Mouse (Mus musculus) large intestine, adult 2 months (tissue): Measurements from ENCODE around the gene Tuba3a. TPM values are rescaled to one million over a fixed set of nuclear protein-coding genes. Genes with fewer than 3 reads are reported as not detected.

Experiments used
- DNase-seq: peaks from one replicate; pipeline ENCODE4 v3.0.0-alpha.2; 2012; ENCODE audit warnings: low read depth, low spot score
- WGBS: fragments of 180-500 bp; shearing (Covaris S2); methylation state at CpG from one replicate; pipeline ENCODE4 v1.1.7; 2018; 5-methylcytosine and 5-hydroxymethylcytosine counted together
- polyA plus RNA-seq: library from polyadenylated mRNA; depleted of rRNA; stranded (reverse); fragments of >200 nt; gene quantifications from 2 replicates; pipeline ENCODE4 v1.2.3, GENCODE M21; 2012; rRNA removed

Gene Tuba3a
- polyA plus RNA-seq, 1 experiment: 0.05 TPM

GRCm38 (mm10) chr6:125236341-125236740 is 49.5 kb downstream of the Tuba3a start:
- no peak for DNase-seq
- 76% methylated on average over 6 of the region's 6 CpGs for WGBS

GRCm38 (mm10) chr6:125234520-125234828 is 51.4 kb downstream of the Tuba3a start:
- no peak for DNase-seq

DNA sequence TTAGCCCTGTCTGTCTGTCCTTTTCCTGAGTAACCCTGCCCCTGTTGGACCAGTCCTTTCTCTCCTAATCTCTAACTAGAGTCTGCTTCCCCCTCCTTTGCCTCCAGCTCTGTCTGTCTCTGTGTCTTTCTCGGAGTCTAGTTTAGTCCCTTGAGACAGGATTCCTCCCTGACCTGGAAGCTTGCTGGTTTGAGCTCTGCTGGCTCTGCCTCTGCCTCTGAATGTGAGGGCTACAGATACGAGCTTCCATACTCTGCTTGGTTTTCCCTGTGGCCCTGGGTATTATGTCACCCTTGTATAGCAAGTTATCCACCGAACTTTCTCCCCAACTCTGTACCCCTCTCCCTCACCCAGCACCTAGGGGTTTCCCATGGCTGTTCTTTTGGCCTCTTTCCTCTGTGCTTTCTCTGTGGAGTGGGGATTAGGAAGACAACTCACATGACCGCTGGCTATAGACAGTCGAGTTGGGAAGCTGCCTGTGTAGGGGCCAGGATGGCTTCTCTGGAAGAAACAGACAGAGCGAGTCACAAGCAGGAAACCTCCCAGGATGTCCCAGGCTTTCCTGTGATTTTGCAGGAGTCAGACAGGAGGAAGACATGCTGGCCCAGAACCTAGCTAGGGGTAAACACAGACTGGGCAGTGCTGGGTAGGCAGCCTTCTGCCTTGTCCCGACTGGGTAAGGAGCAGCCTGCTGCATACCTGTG is 51.9 kb downstream of the Tuba3a start:
- DNase-seq: no peak
- WGBS: 53% methylated on average over 7 of the region's 7 CpGs

More at GRCm38 (mm10) chr6:125234520-125234828, 51.4 kb downstream of the Tuba3a start:
- WGBS: 43% methylated on average over 5 of the region's 5 CpGs

GRCm38 (mm10) chr6:125232516-125232915 is 53.3 kb downstream of the Tuba3a start:
- WGBS: 58% methylated on average over 6 of the region's 6 CpGs
- no peak for DNase-seq

DNA sequence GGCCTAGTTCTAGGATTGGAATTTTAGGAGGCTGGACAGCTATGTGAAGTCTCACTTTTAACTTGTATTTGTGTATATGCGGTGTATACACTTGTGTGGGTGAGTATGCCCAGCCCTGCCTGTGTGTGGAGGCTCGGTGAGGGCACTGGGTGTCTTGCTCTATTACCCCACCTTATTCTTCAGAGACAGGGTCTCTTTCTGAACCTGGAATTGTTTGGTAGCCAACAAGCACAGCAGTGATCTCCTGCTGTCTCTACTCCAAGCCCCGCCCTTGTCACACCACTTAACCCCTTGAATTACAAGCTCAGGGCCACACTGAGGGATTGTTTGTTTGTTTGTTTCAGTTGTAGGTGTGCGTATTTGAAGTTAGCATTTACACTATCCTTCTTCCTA is 53.8 kb downstream of the Tuba3a start:
- DNase-seq: no peak
- WGBS: 13% methylated on average over 4 of the region's 4 CpGs

DNA sequence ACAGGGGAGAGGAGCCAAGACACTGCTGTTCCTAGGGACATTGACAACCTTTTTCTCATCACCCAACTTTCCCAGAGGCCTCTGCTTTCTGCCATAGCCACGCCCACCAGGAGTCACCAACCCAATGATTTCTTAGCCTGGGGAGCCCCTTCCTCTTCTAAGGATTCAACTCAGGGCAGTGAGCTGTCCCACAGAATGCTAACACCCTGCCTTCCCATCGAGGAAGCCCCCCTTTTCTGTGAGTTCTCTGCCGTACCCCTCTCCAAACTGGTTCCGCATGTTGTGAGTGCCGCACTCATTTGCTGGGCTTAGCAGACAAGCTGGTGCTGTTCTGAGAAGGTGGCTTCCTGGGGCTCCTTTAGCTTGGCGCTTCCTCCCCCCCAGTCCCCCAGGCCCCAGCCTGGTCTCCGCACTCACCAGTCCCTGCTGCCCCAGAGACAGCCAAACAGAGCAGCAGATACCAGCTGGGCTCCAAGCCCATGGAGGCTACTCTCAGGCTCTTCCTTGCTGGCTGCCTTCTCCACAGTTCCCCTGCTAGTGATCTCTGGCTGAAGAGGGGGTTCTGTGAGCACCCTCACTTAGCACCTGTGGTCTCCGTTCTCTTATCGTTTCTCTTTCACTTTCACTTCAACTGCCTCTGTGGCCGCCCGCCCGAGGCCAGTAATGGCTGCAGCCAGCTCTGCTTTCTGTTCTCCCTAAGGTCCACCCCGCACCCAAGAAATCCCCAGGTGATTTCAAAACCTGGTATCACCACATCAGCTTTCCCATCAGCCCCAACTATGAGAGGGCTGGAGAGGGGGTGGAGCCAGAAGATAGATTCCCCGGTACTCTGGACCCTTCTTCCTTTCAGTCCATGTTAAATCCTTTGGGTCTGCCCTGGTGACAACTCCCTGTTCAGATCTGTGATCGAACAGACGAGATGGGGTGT is 54.5 kb downstream of the Tuba3a start, which contains the start of gene Tapbpl:
Gene Tapbpl (minus strand): TSS at position 744 of the 928 bp plus-strand sequence.
- DNase-seq: no peak
- under 1% methylated on average over 16 of the region's 16 CpGs for WGBS

DNA sequence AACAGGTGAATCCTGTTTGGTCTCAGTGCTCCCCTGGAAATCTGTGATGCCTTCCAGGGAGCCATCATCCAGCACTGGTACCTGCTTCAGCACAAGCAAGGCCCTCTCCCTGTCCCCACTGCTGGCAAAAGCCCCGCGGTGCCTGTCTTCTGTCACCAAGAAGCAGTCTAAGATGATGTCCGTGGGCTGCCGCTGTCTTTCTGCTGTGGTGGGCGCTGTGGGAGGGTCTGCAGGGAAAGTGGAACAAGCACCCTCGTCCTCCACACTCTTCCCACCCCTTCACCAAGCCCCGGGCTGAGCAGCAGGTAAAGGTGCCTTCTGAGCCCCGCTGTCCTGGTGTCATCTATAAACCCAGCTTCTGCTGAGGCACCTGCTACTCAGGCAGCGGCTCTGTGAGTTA is 55.3 kb downstream of the Tuba3a start:
- no peak for DNase-seq
- WGBS: 60% methylated on average over 9 of the region's 9 CpGs

Other genes starting within 250 kb of the Tuba3a start
- gene Ing4, start 246.3 kb downstream of the Tuba3a start, polyA plus RNA-seq: 42.5 and 43.1 TPM in 2 replicates
- gene Acrbp, start 236.4 kb downstream of the Tuba3a start, polyA plus RNA-seq: 12.5 and 14.6 TPM in 2 replicates
- 55.4 and 127 TPM in 2 replicates for gene Lpar5, start 218.1 kb downstream of the Tuba3a start, polyA plus RNA-seq
- 22.4 and 35.5 TPM in 2 replicates for gene Chd4, start 190.1 kb downstream of the Tuba3a start, polyA plus RNA-seq
- gene Nop2, start 154.1 kb downstream of the Tuba3a start, polyA plus RNA-seq: 17.7 and 18.4 TPM in 2 replicates
- 6.3 and 9.4 TPM in 2 replicates for gene Iffo1, start 140.8 kb downstream of the Tuba3a start, polyA plus RNA-seq
- gene Gapdh, start 119.6 kb downstream of the Tuba3a start, polyA plus RNA-seq: 3,259 and 4,191 TPM in 2 replicates
- 94.4 and 101 TPM in 2 replicates for gene Ncapd2, start 94.3 kb downstream of the Tuba3a start, polyA plus RNA-seq
- 83.2 and 95.7 TPM in 2 replicates for gene Mrpl51, start 94.2 kb downstream of the Tuba3a start, polyA plus RNA-seq
- 13.6 and 15.0 TPM in 2 replicates for gene Vamp1, start 70.5 kb downstream of the Tuba3a start, polyA plus RNA-seq
- 58.9 and 64.5 TPM in 2 replicates for gene Tapbpl, start 54.2 kb downstream of the Tuba3a start, polyA plus RNA-seq
- 4.5 and 5.3 TPM in 2 replicates for gene Cd27, start 49.0 kb downstream of the Tuba3a start, polyA plus RNA-seq
- gene Ltbr, start 27.8 kb upstream of the Tuba3a start, polyA plus RNA-seq: 123 and 136 TPM in 2 replicates
- gene Scnn1a, start 34.6 kb upstream of the Tuba3a start, polyA plus RNA-seq: 7.9 and 11.0 TPM in 2 replicates
- gene Tnfrsf1a, start 63.3 kb upstream of the Tuba3a start, polyA plus RNA-seq: 123 and 182 TPM in 2 replicates
- 24.1 and 35.0 TPM in 2 replicates for gene Plekhg6, start 94.8 kb upstream of the Tuba3a start, polyA plus RNA-seq
- 130 and 164 TPM in 2 replicates for gene Cd9, start 208.7 kb upstream of the Tuba3a start, polyA plus RNA-seq